In the genomic region with DNA sequence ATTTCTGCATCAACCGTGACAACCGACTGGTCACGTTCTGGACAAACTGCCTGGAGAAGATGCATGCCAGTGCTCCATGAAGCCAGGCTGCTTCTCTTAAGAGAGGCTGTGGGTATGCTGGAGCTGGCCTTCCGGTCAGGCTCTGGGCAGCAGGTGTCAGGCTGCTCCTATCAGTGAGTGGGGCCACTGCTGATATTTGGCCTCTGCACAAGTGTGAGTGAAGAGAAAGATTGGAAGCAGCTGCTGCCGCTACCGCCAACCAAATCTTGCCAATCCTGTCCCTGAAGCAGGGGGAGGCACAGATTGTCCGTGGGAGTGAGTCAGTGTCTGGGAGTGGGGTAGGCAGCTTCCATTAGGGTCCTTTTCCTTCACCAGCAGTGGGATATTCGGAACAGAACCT, we compare ENCODE assay signal across 10 mouse cellular contexts. TPM values are rescaled to one million over a fixed set of nuclear protein-coding genes. Genes with fewer than 3 reads are reported as not detected.
DNase-seq lines count a peak whose midpoint lies in the region; ATAC-seq and TF ChIP-seq lines count a peak whose summit lies in the region.
"Had no signal": no experiment of that assay in that cellular context is flagged by ENCODE, and none has a peak within 500 bp of the region (broad histone marks: within the 10 kb centered on the region; RNA-seq: fewer than 3 reads in every experiment).

No protein-coding gene starts in this region.

- WGBS in hindbrain, embryonic 15.5 days = 84% methylated on average over 8 of the region's 8 CpGs
- 82% methylated on average over 8 of the region's 8 CpGs for WGBS in hindbrain, embryonic 13.5 days
- WGBS in embryonic facial prominence, embryonic 14.5 days = 67% methylated on average over 8 of the region's 8 CpGs
- WGBS in kidney, postnatal 0 days = 53% methylated on average over 8 of the region's 8 CpGs
- 79% methylated on average over 8 of the region's 8 CpGs for WGBS in forebrain, embryonic 15.5 days

- peak; percentile 23; the same call in 1 of the 2 replicates for ATAC-seq in hindbrain, embryonic 15.5 days (ENCODE audit: low FRiP score, low read depth)
- no peak for ATAC-seq in hindbrain, embryonic 13.5 days (ENCODE audit: low FRiP score)
- ATAC-seq in embryonic facial prominence, embryonic 14.5 days (ENCODE audit: low read depth) = peak; percentile 28; the same call in 1 of the 2 replicates
- ATAC-seq in kidney, postnatal 0 days (replicated peaks; ENCODE audit: low FRiP score, low read depth) = peak; percentile 61; the same call in 1 of the 2 replicates
- ATAC-seq in inflammation-experienced regulatory T-cells, adult 6 months = no peak
- no peak for ATAC-seq in forebrain, embryonic 15.5 days (replicated peaks)

- no peak overlapping the region for H3K4me2 ChIP-seq in hindbrain, embryonic 15.5 days
- no peak overlapping the region for H3K4me2 ChIP-seq in hindbrain, embryonic 13.5 days
- H3K4me2 ChIP-seq in embryonic facial prominence, embryonic 14.5 days (ENCODE audit: low read depth, low read length) = no peak overlapping the region
- no peak overlapping the region for H3K4me2 ChIP-seq in kidney, postnatal 0 days (ENCODE audit: low read length)
- no peak overlapping the region for H3K4me2 ChIP-seq in myocyte (ENCODE audit: low read depth)
- H3K4me2 ChIP-seq in forebrain, embryonic 15.5 days (replicated peaks) = no peak overlapping the region
- H3K4me2 ChIP-seq: limb, embryonic 15.5 days had no signal

- TF ChIP-seq CTCF in kidney, postnatal 0 days (IDR thresholded peaks at IDR 0.05; ENCODE audit: low read depth) = peak; percentile 46; the same call in 1 of the 2 replicates

- H3K36me3 ChIP-seq in hindbrain, embryonic 15.5 days = no peaks in the 10 kb centered on the region
- peaks cover 21% of the 10 kb centered on the region for H3K36me3 ChIP-seq in hindbrain, embryonic 13.5 days
- H3K36me3 ChIP-seq in embryonic facial prominence, embryonic 14.5 days (ENCODE audit: control insufficient read depth, insufficient read depth, low read length) = peaks cover 25% of the 10 kb centered on the region
- peaks cover 3% of the 10 kb centered on the region; the same call in 1 of the 2 replicates for H3K36me3 ChIP-seq in kidney, postnatal 0 days (ENCODE audit: insufficient read depth, low read length)
- peaks cover 8% of the 10 kb centered on the region for H3K36me3 ChIP-seq in myocyte (ENCODE audit: control insufficient read depth, insufficient read depth)
- peaks cover 11% of the 10 kb centered on the region; the same call in 1 of the 2 replicates for H3K36me3 ChIP-seq in forebrain, embryonic 15.5 days

- H3K27ac ChIP-seq in hindbrain, embryonic 15.5 days (replicated peaks) = no peak overlapping the region
- no peak overlapping the region for H3K27ac ChIP-seq in hindbrain, embryonic 13.5 days
- H3K27ac ChIP-seq in embryonic facial prominence, embryonic 14.5 days (replicated peaks; ENCODE audit: low read depth, low read length) = no peak overlapping the region
- H3K27ac ChIP-seq in kidney, postnatal 0 days = no peak overlapping the region
- no peak overlapping the region; the same call in 1 of the 2 replicates for H3K27ac ChIP-seq in forebrain, embryonic 15.5 days (replicated peaks)
- H3K27ac ChIP-seq: limb, embryonic 15.5 days had no signal

- peaks cover 4% of the 10 kb centered on the region; the same call in 1 of the 2 replicates for H3K4me1 ChIP-seq in hindbrain, embryonic 15.5 days (replicated peaks)
- H3K4me1 ChIP-seq in hindbrain, embryonic 13.5 days (replicated peaks) = peaks cover 8% of the 10 kb centered on the region
- peaks cover 9% of the 10 kb centered on the region; the same call in 1 of the 2 replicates for H3K4me1 ChIP-seq in embryonic facial prominence, embryonic 14.5 days (ENCODE audit: control insufficient read depth, insufficient read depth, low read length)
- H3K4me1 ChIP-seq in kidney, postnatal 0 days (replicated peaks; ENCODE audit: insufficient read depth, low read length) = peaks cover 4% of the 10 kb centered on the region; the same call in 1 of the 2 replicates
- H3K4me1 ChIP-seq in forebrain, embryonic 15.5 days = no peaks in the 10 kb centered on the region
- H3K4me1 ChIP-seq: limb, embryonic 15.5 days had no signal

- H3ac ChIP-seq in myocyte (ENCODE audit: control insufficient read depth, insufficient read length) = no peak overlapping the region

- H3K79me2 ChIP-seq in myocyte (ENCODE audit: control insufficient read depth, insufficient read depth) = no peaks in the 10 kb centered on the region

- H3K4me3 ChIP-seq in hindbrain, embryonic 15.5 days = no peak overlapping the region
- H3K4me3 ChIP-seq in hindbrain, embryonic 13.5 days = no peak overlapping the region
- H3K4me3 ChIP-seq in embryonic facial prominence, embryonic 14.5 days (ENCODE audit: low read depth, low read length) = no peak overlapping the region
- H3K4me3 ChIP-seq in kidney, postnatal 0 days (replicated peaks; ENCODE audit: low read depth, low read length) = no peak overlapping the region
- no peak overlapping the region for H3K4me3 ChIP-seq in myocyte
- no peak overlapping the region for H3K4me3 ChIP-seq in forebrain, embryonic 15.5 days
- H3K4me3 ChIP-seq: limb, embryonic 15.5 days had no signal

- peak; percentile 50 for DNase-seq in NIH3T3 (ENCODE audit: low read depth)
- peak; percentile 55 for DNase-seq in embryonic facial prominence, embryonic 14.5 days (ENCODE audit: low spot score)
- peak; percentile 48 for DNase-seq in kidney, postnatal 0 days (ENCODE audit: low spot score)

- no peaks in the 10 kb centered on the region for H3K27me3 ChIP-seq in hindbrain, embryonic 15.5 days
- H3K27me3 ChIP-seq in hindbrain, embryonic 13.5 days = no peaks in the 10 kb centered on the region
- no peaks in the 10 kb centered on the region for H3K27me3 ChIP-seq in embryonic facial prominence, embryonic 14.5 days (replicated peaks; ENCODE audit: control insufficient read depth, insufficient read depth, low read length)
- H3K27me3 ChIP-seq in kidney, postnatal 0 days (ENCODE audit: insufficient read depth, low read length) = no peaks in the 10 kb centered on the region
- H3K27me3 ChIP-seq in myocyte (ENCODE audit: control insufficient read depth, insufficient read depth, insufficient read length) = peaks cover 6% of the 10 kb centered on the region
- H3K27me3 ChIP-seq in forebrain, embryonic 15.5 days = no peaks in the 10 kb centered on the region
- H3K27me3 ChIP-seq: CH12.LX; limb, embryonic 15.5 days had no signal

- TF ChIP-seq POLR2A in myocyte (IDR thresholded peaks at IDR 0.05; ENCODE audit: insufficient read length, low read depth) = no peak

- no peaks in the 10 kb centered on the region for H3K9me3 ChIP-seq in hindbrain, embryonic 15.5 days
- H3K9me3 ChIP-seq in hindbrain, embryonic 13.5 days = no peaks in the 10 kb centered on the region
- H3K9me3 ChIP-seq in embryonic facial prominence, embryonic 14.5 days (ENCODE audit: control insufficient read depth, low read length) = no peaks in the 10 kb centered on the region
- H3K9me3 ChIP-seq in kidney, postnatal 0 days (replicated peaks; ENCODE audit: low read length) = no peaks in the 10 kb centered on the region
- no peaks in the 10 kb centered on the region for H3K9me3 ChIP-seq in forebrain, embryonic 15.5 days
- H3K9me3 ChIP-seq: limb, embryonic 15.5 days had no signal

- H3K9ac ChIP-seq in hindbrain, embryonic 15.5 days = no peak overlapping the region
- no peak overlapping the region for H3K9ac ChIP-seq in hindbrain, embryonic 13.5 days
- H3K9ac ChIP-seq in embryonic facial prominence, embryonic 14.5 days (ENCODE audit: low read depth, low read length) = no peak overlapping the region
- no peak overlapping the region for H3K9ac ChIP-seq in kidney, postnatal 0 days (ENCODE audit: low read depth, low read length)
- H3K9ac ChIP-seq in forebrain, embryonic 15.5 days (replicated peaks) = no peak overlapping the region
- H3K9ac ChIP-seq: limb, embryonic 15.5 days had no signal

TF ChIP-seq in myocyte, 11 proteins besides CTCF, POLR2A, EP300 and RAD21:
- TF ChIP-seq MYOD1 (IDR thresholded peaks at IDR 0.05; ENCODE audit: control insufficient read depth in 1 of 3, insufficient read length in 2 of 3, low read depth in 2 of 3) = peak in 2 of 3 experiments; percentile 28 to 73
- peak in 2 of 3 experiments; percentile 63 to 65 for TF ChIP-seq MYOG (IDR thresholded peaks at IDR 0.05; ENCODE audit: control insufficient read depth in 1 of 3, insufficient read depth in 1 of 3, insufficient read length in 2 of 3, low read depth in 2 of 3)
- TF ChIP-seq TCF12 (IDR thresholded peaks at IDR 0.05; ENCODE audit: insufficient read depth, poor library complexity, severe bottlenecking) = no peak

RNA-seq across cellular contexts. Expression of gene Ywhah, which starts 27.5 kb away (rescaled TPM):
- 840 and 859 TPM in 2 replicates for polyA plus RNA-seq in hindbrain, embryonic 15.5 days (2015; fragmentation: Nextera tagmentation; extraction: Ambion mirVana)
- 613 and 627 TPM in 2 replicates for polyA plus RNA-seq in hindbrain, embryonic 13.5 days (2015; fragmentation: Nextera tagmentation; extraction: Ambion mirVana)
- 395 and 410 TPM in 2 replicates for polyA plus RNA-seq in embryonic facial prominence, embryonic 14.5 days (2014; fragmentation: Nextera tagmentation; extraction: Ambion mirVana)
- polyA plus RNA-seq in kidney, postnatal 0 days (2015; fragmentation: Nextera tagmentation; extraction: Ambion mirVana) = 236 and 272 TPM in 2 replicates
- polyA plus RNA-seq in myocyte (2012; fragmentation: generic; extraction: Trizol) = 106 TPM
- 100 to 1,000 TPM; 206 to 398 (median 214) TPM for polyA plus RNA-seq in inflammation-experienced regulatory T-cells, adult 6 months (2017; shearing (Covaris generic))
- 569 and 595 TPM in 2 replicates for polyA plus RNA-seq in forebrain, embryonic 15.5 days (2015; fragmentation: Nextera tagmentation; extraction: Ambion mirVana)

Comparison
In these comparisons a context has a peak if more than half of its experiments do, and no peak if none do; other contexts are left out.
1. ATAC-seq: peak in hindbrain, embryonic 15.5 days (single experiment), embryonic facial prominence, embryonic 14.5 days (single experiment) and kidney, postnatal 0 days (single experiment); none in hindbrain, embryonic 13.5 days (single experiment), inflammation-experienced regulatory T-cells, adult 6 months (single experiment) and forebrain, embryonic 15.5 days (single experiment).
2. Peak in every context shown above with its lines, with median percentiles within 50 percentile points of each other: DNase-seq.